Mouse (Mus musculus) E14TG2a.4 (cell line): ENCODE measurements around the gene Mei4.

Experiments
- H3K27me3 ChIP-seq: 2 replicates; pipeline ENCODE4 v1.6.1; 2014; ENCODE audit warnings: low read length, control low read depth; ENCODE audit not compliant: insufficient read depth
- H3K36me3 ChIP-seq: 2 replicates; pipeline ENCODE4 v1.6.1; 2014; ENCODE audit warnings: low read length, control low read depth; ENCODE audit not compliant: insufficient read depth
- H3K4me1 ChIP-seq: replicated peaks from 2 replicates; pipeline ENCODE4 v1.6.1; 2014; ENCODE audit warnings: low read depth, low read length, control low read depth
- H3K4me3 ChIP-seq: replicated peaks from 2 replicates; pipeline ENCODE4 v1.5.1; 2014; ENCODE audit warnings: mild to moderate bottlenecking, low read length
- H3K9me3 ChIP-seq: 2 replicates; pipeline ENCODE4 v1.6.1; 2014; ENCODE audit warnings: low read length, control low read depth
- CTCF ChIP-seq: conservative IDR thresholded peaks from 2 replicates; pipeline ENCODE4 v1.5.1; 2014; ENCODE audit warnings: low read length
- NANOG ChIP-seq: IDR thresholded peaks from 2 replicates; pipeline ENCODE4 v1.6.1; 2014; ENCODE audit warnings: borderline replicate concordance, low read length, mixed read lengths
- POU5F1 ChIP-seq: IDR thresholded peaks from 2 replicates; pipeline ENCODE4 v1.6.1; 2014; ENCODE audit warnings: low read length, borderline replicate concordance

Mei4 gene

GRCm38 (mm10) chr9:82247695-82248445, 384.4 kb downstream of the Mei4 start:
- no peaks in the 10 kb centered on the region for H3K27me3 ChIP-seq
- TF ChIP-seq NANOG (no peak), CTCF (peak; percentile 67), POU5F1 (no peak)
- H3K9me3 ChIP-seq: no peaks in the 10 kb centered on the region
- no peak overlapping the region for H3K4me3 ChIP-seq
- no peaks in the 10 kb centered on the region for H3K4me1 ChIP-seq
- no peaks in the 10 kb centered on the region for H3K36me3 ChIP-seq
